Mouse (Mus musculus): Measurements from ENCODE around the gene Tsc22d3. TPM values are rescaled to one million over a fixed set of nuclear protein-coding genes. Genes with fewer than 3 reads are reported as not detected.
A peak's percentile ranks its signal among the peaks of the same experiment; 100 is the strongest.

Tsc22d3 gene
- polyA plus RNA-seq, 1 experiment from 2014 or later = 209 TPM

GRCm38 (mm10) chrX:140599561-140600409 lies 674 bp downstream of the Tsc22d3 start:
- H3K36me3 ChIP-seq (ENCODE audit: control insufficient read depth, insufficient read depth, low read length) = 0 out of 2 replicates have a peak, but pooled peaks cover 4% of the 10 kb centered on the region
- H3K27me3 ChIP-seq (ENCODE audit: control insufficient read depth, insufficient read depth, low read length) = no peaks in the 10 kb centered on the region
- H3K4me3 ChIP-seq (ENCODE audit: control insufficient read depth in 1 of 2, insufficient read depth in 1 of 2, low read depth in 1 of 2, low read length in 2 of 2) = peak overlapping the region; percentile 54 to 69
- 19% methylated on average over 50 of the region's 78 CpGs for WGBS
- H3K9me3 ChIP-seq (ENCODE audit: control insufficient read depth, low read length) = no peaks in the 10 kb centered on the region
- peak overlapping the region; percentile 19 to 80; a peak in 3 of 4 replicates for H3K27ac ChIP-seq (replicated peaks in 1 of 2; ENCODE audit: control insufficient read depth in 1 of 2, insufficient read depth in 1 of 2, low read depth in 2 of 2, low read length in 2 of 2)
- ATAC-seq (ENCODE audit: insufficient number of reproducible peaks, insufficient read depth, low FRiP score, low read depth) = no peak
- H3K4me1 ChIP-seq (ENCODE audit: control insufficient read depth in 2 of 2, insufficient read depth in 2 of 2, low read length in 2 of 2) = no peaks in the 10 kb centered on the region
- peak overlapping the region; percentile 72 for H3K9ac ChIP-seq (ENCODE audit: low read length)
- peak overlapping the region; percentile 71 for H3K4me2 ChIP-seq (ENCODE audit: low read length)

DNA sequence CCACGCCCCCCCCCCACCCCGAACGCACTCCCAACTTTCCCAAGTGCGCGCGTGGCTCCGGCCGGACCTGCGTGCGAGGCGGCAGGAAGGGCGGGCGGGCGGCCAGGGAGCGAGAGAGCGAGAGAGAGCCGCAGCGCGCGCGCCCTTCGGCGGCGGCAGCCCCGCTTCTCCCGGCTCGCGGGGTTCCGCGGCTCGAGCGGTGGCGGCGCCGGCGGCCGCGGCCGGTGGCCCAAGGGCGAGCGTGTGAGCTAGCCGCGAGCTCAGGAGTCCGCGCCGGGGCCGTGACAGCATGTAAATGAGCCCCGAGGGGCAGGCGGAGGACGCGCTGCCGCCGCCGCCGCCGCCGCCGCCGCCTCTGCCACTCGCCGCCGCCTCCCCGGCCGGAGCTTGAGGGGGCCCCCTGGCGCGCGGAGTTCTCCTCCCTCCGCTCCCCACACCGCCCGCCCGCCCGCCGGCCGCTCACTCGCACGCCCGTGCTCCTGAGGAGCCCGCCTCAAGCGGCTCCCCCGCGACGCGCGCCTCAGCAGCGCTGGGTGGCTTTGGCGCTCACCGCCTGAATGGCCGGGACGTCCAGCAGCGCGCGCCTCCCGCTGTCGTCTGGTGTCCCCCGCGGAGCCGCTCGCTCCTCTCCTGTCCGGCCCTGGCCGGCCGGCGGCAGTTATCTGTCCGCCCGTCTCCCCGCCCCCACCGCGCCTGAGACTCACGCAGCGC lies 1.5 kb downstream of the Tsc22d3 start:
- peak overlapping the region; percentile 54 to 69 for H3K4me3 ChIP-seq (ENCODE audit: control insufficient read depth in 1 of 2, insufficient read depth in 1 of 2, low read depth in 1 of 2, low read length in 2 of 2)
- H3K9me3 ChIP-seq (ENCODE audit: control insufficient read depth, low read length) = no peaks in the 10 kb centered on the region
- peak; percentile 73 for ATAC-seq (ENCODE audit: insufficient number of reproducible peaks, insufficient read depth, low FRiP score, low read depth)
- peak overlapping the region; percentile 71 for H3K4me2 ChIP-seq (ENCODE audit: low read length)
- 16% methylated on average over 53 of the region's 109 CpGs for WGBS
- peak overlapping the region; percentile 62 to 80 for H3K27ac ChIP-seq (replicated peaks in 1 of 2; ENCODE audit: control insufficient read depth in 1 of 2, insufficient read depth in 1 of 2, low read depth in 2 of 2, low read length in 2 of 2)
- 0 out of 2 replicates have a peak, but pooled peaks cover 7% of the 10 kb centered on the region for H3K36me3 ChIP-seq (ENCODE audit: control insufficient read depth, insufficient read depth, low read length)
- no peaks in the 10 kb centered on the region for H3K4me1 ChIP-seq (ENCODE audit: control insufficient read depth in 2 of 2, insufficient read depth in 2 of 2, low read length in 2 of 2)
- no peaks in the 10 kb centered on the region for H3K27me3 ChIP-seq (ENCODE audit: control insufficient read depth, insufficient read depth, low read length)
- peak overlapping the region; percentile 72 for H3K9ac ChIP-seq (ENCODE audit: low read length)

DNA sequence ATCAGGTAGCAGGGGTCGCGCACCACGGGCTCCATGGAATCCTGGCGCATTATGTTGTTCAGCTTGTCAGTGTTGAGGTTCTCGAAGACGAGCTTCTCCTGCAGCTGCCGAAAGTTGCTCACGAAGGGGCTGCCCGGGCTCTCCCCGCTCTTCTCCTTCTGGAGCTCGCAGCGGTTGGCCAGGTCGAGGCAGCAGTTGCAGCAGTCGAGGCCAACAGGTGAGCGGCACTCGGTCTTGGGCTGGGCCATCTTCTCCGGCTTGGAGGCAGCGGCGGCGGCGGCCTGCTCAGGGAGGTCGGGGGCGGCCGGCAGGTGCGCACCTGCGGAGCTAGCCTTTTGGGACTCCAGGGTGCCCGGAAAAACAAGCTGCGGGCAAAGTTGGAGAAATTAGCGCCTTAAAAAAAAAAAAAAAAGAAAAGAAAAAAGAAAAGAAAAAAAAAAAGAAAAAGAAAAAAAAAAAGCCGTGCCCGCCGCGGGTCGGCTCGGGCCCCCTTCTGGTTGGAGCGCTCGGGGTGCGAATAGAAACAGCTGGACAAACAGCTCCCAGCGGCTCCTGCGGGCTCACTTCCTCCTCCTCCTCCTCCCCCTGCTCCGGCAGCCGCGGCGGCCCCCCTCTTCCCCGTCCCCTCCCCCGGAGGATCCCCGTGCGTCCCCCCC lies 2.1 kb downstream of the Tsc22d3 start:
- Histone ChIP-seq H3K27ac (replicated peaks in 1 of 2; ENCODE audit: control insufficient read depth in 1 of 2, insufficient read depth in 1 of 2, low read depth in 2 of 2, low read length in 2 of 2) (peak overlapping the region in 1 of 2 experiments; percentile 80; a peak in 1 of 4 replicates), H3K36me3 (ENCODE audit: control insufficient read depth, insufficient read depth, low read length) (0 out of 2 replicates have a peak, but pooled peaks cover 7% of the 10 kb centered on the region), H3K9me3 (ENCODE audit: control insufficient read depth, low read length) (no peaks in the 10 kb centered on the region), H3K4me2 (ENCODE audit: low read length) (peak overlapping the region; percentile 71), H3K27me3 (ENCODE audit: control insufficient read depth, insufficient read depth, low read length) (no peaks in the 10 kb centered on the region), H3K4me3 (ENCODE audit: control insufficient read depth in 1 of 2, insufficient read depth in 1 of 2, low read depth in 1 of 2, low read length in 2 of 2) (peak overlapping the region; percentile 54 to 69), H3K9ac (ENCODE audit: low read length) (peak overlapping the region; percentile 72), H3K4me1 (ENCODE audit: control insufficient read depth in 2 of 2, insufficient read depth in 2 of 2, low read length in 2 of 2) (no peaks in the 10 kb centered on the region)
- no peak; the same call in 1 of the 2 replicates for ATAC-seq (ENCODE audit: insufficient number of reproducible peaks, insufficient read depth, low FRiP score, low read depth)
- WGBS = 23% methylated on average over 39 of the region's 48 CpGs

GRCm38 (mm10) chrX:140591176-140591575 lies 9.3 kb downstream of the Tsc22d3 start:
- 72% methylated on average over 3 of the region's 3 CpGs for WGBS
- no peak overlapping the region for H3K4me3 ChIP-seq (ENCODE audit: control insufficient read depth in 1 of 2, insufficient read depth in 1 of 2, low read depth in 1 of 2, low read length in 2 of 2)
- no peaks in the 10 kb centered on the region for H3K4me1 ChIP-seq (ENCODE audit: control insufficient read depth in 2 of 2, insufficient read depth in 2 of 2, low read length in 2 of 2)

GRCm38 (mm10) chrX:140590142-140590541 lies 10.3 kb downstream of the Tsc22d3 start:
- no peak for ATAC-seq (ENCODE audit: insufficient number of reproducible peaks, insufficient read depth, low FRiP score, low read depth)
- Histone ChIP-seq H3K4me2 (ENCODE audit: low read length) (no peak overlapping the region), H3K36me3 (ENCODE audit: control insufficient read depth, insufficient read depth, low read length) (0 out of 2 replicates have a peak, but pooled peaks cover 8% of the 10 kb centered on the region), H3K9ac (ENCODE audit: low read length) (no peak overlapping the region), H3K27ac (replicated peaks in 1 of 2; ENCODE audit: control insufficient read depth in 1 of 2, insufficient read depth in 1 of 2, low read depth in 2 of 2, low read length in 2 of 2) (no peak overlapping the region), H3K27me3 (ENCODE audit: control insufficient read depth, insufficient read depth, low read length) (no peaks in the 10 kb centered on the region), H3K9me3 (ENCODE audit: control insufficient read depth, low read length) (no peaks in the 10 kb centered on the region), H3K4me1 (ENCODE audit: control insufficient read depth in 2 of 2, insufficient read depth in 2 of 2, low read length in 2 of 2) (no peaks in the 10 kb centered on the region), H3K4me3 (ENCODE audit: control insufficient read depth in 1 of 2, insufficient read depth in 1 of 2, low read depth in 1 of 2, low read length in 2 of 2) (no peak overlapping the region)
- 51% methylated on average over 2 of the region's 2 CpGs for WGBS

More at GRCm38 (mm10) chrX:140591176-140591575, 9.3 kb downstream of the Tsc22d3 start:
- H3K9me3 ChIP-seq (ENCODE audit: control insufficient read depth, low read length) = no peaks in the 10 kb centered on the region
- H3K36me3 ChIP-seq (ENCODE audit: control insufficient read depth, insufficient read depth, low read length) = 0 out of 2 replicates have a peak, but pooled peaks cover 10% of the 10 kb centered on the region
- no peak for ATAC-seq (ENCODE audit: insufficient number of reproducible peaks, insufficient read depth, low FRiP score, low read depth)
- no peaks in the 10 kb centered on the region for H3K27me3 ChIP-seq (ENCODE audit: control insufficient read depth, insufficient read depth, low read length)
- H3K4me2 ChIP-seq (ENCODE audit: low read length) = no peak overlapping the region
- H3K9ac ChIP-seq (ENCODE audit: low read length) = no peak overlapping the region
- no peak overlapping the region for H3K27ac ChIP-seq (replicated peaks in 1 of 2; ENCODE audit: control insufficient read depth in 1 of 2, insufficient read depth in 1 of 2, low read depth in 2 of 2, low read length in 2 of 2)

DNA sequence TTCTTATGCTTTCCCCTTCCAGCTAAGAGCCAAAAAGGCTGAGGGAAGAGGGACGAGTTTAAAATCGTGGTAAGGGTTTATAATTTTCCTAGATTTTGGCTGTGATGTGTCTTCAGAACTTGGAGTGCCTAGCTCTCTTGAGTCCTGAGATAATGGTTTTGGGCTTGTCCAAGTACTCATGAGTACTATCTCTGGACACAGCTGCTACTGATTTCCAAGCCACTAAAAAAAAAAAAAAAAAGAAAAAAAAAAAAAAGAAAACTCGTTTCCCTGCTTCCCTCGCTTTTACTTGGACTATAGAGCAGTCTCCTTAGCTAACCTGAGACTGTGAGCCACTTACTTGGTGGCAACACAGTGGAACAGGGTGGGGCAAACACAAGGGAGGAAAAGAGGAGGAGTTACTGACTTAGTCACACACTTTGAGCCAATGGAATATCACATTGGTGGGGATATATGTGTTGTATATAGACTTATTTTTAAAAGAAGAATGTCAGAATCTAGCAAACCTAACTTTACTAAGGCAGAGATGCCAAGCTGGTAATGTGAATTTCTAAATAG lies 11.2 kb downstream of the Tsc22d3 start:
- 70% methylated on average over 4 of the region's 4 CpGs for WGBS
- no peak for ATAC-seq (ENCODE audit: insufficient number of reproducible peaks, insufficient read depth, low FRiP score, low read depth)
- no peaks in the 10 kb centered on the region for H3K27me3 ChIP-seq (ENCODE audit: control insufficient read depth, insufficient read depth, low read length)
- H3K36me3 ChIP-seq (ENCODE audit: control insufficient read depth, insufficient read depth, low read length) = 0 out of 2 replicates have a peak, but pooled peaks cover 3% of the 10 kb centered on the region
- no peaks in the 10 kb centered on the region for H3K9me3 ChIP-seq (ENCODE audit: control insufficient read depth, low read length)
- H3K4me2 ChIP-seq (ENCODE audit: low read length) = no peak overlapping the region
- no peak overlapping the region for H3K9ac ChIP-seq (ENCODE audit: low read length)
- H3K27ac ChIP-seq (replicated peaks in 1 of 2; ENCODE audit: control insufficient read depth in 1 of 2, insufficient read depth in 1 of 2, low read depth in 2 of 2, low read length in 2 of 2) = no peak overlapping the region
- no peaks in the 10 kb centered on the region for H3K4me1 ChIP-seq (ENCODE audit: control insufficient read depth in 2 of 2, insufficient read depth in 2 of 2, low read length in 2 of 2)
- H3K4me3 ChIP-seq (ENCODE audit: control insufficient read depth in 1 of 2, insufficient read depth in 1 of 2, low read depth in 1 of 2, low read length in 2 of 2) = no peak overlapping the region

GRCm38 (mm10) chrX:140588534-140588933 lies 11.9 kb downstream of the Tsc22d3 start:
- no peak for ATAC-seq (ENCODE audit: insufficient number of reproducible peaks, insufficient read depth, low FRiP score, low read depth)
- no peaks in the 10 kb centered on the region for H3K9me3 ChIP-seq (ENCODE audit: control insufficient read depth, low read length)
- H3K27me3 ChIP-seq (ENCODE audit: control insufficient read depth, insufficient read depth, low read length) = no peaks in the 10 kb centered on the region
- H3K36me3 ChIP-seq (ENCODE audit: control insufficient read depth, insufficient read depth, low read length) = 0 out of 2 replicates have a peak, but pooled peaks cover 3% of the 10 kb centered on the region
- H3K27ac ChIP-seq (replicated peaks in 1 of 2; ENCODE audit: control insufficient read depth in 1 of 2, insufficient read depth in 1 of 2, low read depth in 2 of 2, low read length in 2 of 2) = no peak overlapping the region
- H3K4me2 ChIP-seq (ENCODE audit: low read length) = no peak overlapping the region
- no peaks in the 10 kb centered on the region for H3K4me1 ChIP-seq (ENCODE audit: control insufficient read depth in 2 of 2, insufficient read depth in 2 of 2, low read length in 2 of 2)
- H3K4me3 ChIP-seq (ENCODE audit: control insufficient read depth in 1 of 2, insufficient read depth in 1 of 2, low read depth in 1 of 2, low read length in 2 of 2) = no peak overlapping the region
- 75% methylated on average over 5 of the region's 5 CpGs for WGBS
- H3K9ac ChIP-seq (ENCODE audit: low read length) = no peak overlapping the region
